8 mouse cellular contexts compared by ENCODE assay signal in the genomic region with DNA sequence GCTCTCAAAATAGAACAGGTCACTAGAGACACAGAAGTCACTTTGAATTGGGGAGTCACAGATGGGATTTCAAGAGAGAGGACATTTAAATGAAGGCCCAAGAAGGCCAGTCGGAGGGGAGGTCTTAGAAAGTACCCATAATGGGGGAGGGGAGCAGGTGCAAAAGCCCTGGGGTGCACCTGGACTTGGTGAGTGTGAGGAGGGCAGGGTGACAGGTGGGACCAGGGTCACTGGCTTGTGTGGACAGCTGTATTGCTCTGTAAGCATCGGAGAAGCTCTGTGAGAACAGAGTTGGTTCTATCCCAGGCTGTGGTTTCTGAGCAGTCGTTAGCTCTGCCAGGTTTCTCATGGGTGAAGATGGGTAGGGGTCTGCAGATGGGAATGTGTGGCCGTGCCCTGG. TPM values are rescaled to one million over a fixed set of nuclear protein-coding genes. Genes with fewer than 3 reads are reported as not detected.
DNase-seq lines count a peak whose midpoint lies in the region; ATAC-seq and TF ChIP-seq lines count a peak whose summit lies in the region.

No protein-coding gene starts in this region.

- no peak for ATAC-seq in heart, embryonic 16.5 days (replicated peaks; ENCODE audit: extremely low read depth, insufficient read depth, low FRiP score)
- ATAC-seq in hindbrain, embryonic 12.5 days (ENCODE audit: low FRiP score) = no peak
- ATAC-seq in midbrain, embryonic 13.5 days = no peak
- no peak for ATAC-seq in granulocyte monocyte progenitor cell, adult 5-6 weeks (replicated peaks; ENCODE audit: poor library complexity, severe bottlenecking)

- 76% methylated on average over 4 of the region's 4 CpGs for WGBS in heart, embryonic 16.5 days
- WGBS in hindbrain, embryonic 12.5 days = 83% methylated on average over 4 of the region's 4 CpGs
- WGBS in midbrain, embryonic 13.5 days = 69% methylated on average over 4 of the region's 4 CpGs

- H3K4me3 ChIP-seq in heart, embryonic 16.5 days (ENCODE audit: low read length) = no peak overlapping the region
- no peak overlapping the region for H3K4me3 ChIP-seq in cortical plate, adult 2 months (ENCODE audit: insufficient read depth, low read length)
- H3K4me3 ChIP-seq in hindbrain, embryonic 12.5 days = no peak overlapping the region
- H3K4me3 ChIP-seq in midbrain, embryonic 13.5 days (replicated peaks) = no peak overlapping the region

- no peaks in the 10 kb centered on the region for H3K27me3 ChIP-seq in heart, embryonic 16.5 days (ENCODE audit: control insufficient read depth, insufficient read depth, low read length)
- no peaks in the 10 kb centered on the region for H3K27me3 ChIP-seq in hindbrain, embryonic 12.5 days
- H3K27me3 ChIP-seq in midbrain, embryonic 13.5 days = no peaks in the 10 kb centered on the region

- no peak overlapping the region for H3K4me2 ChIP-seq in heart, embryonic 16.5 days (ENCODE audit: low read depth, low read length)
- no peak overlapping the region for H3K4me2 ChIP-seq in hindbrain, embryonic 12.5 days (replicated peaks)
- no peak overlapping the region for H3K4me2 ChIP-seq in midbrain, embryonic 13.5 days (replicated peaks)

- TF ChIP-seq CTCF in cortical plate, adult 2 months (IDR thresholded peaks at IDR 0.05; ENCODE audit: extremely low read depth, insufficient read depth, low read length) = no peak

- H3K36me3 ChIP-seq in heart, embryonic 16.5 days (ENCODE audit: control insufficient read depth, insufficient read depth) = no peaks in the 10 kb centered on the region
- H3K36me3 ChIP-seq in hindbrain, embryonic 12.5 days = no peaks in the 10 kb centered on the region
- no peaks in the 10 kb centered on the region for H3K36me3 ChIP-seq in midbrain, embryonic 13.5 days

- H3K9me3 ChIP-seq in heart, embryonic 16.5 days (replicated peaks; ENCODE audit: control insufficient read depth, low read length) = no peaks in the 10 kb centered on the region
- no peaks in the 10 kb centered on the region for H3K9me3 ChIP-seq in hindbrain, embryonic 12.5 days (replicated peaks)
- H3K9me3 ChIP-seq in midbrain, embryonic 13.5 days = no peaks in the 10 kb centered on the region

- peak overlapping the region; percentile 52 for H3K27ac ChIP-seq in heart, embryonic 16.5 days (ENCODE audit: low read length)
- 0 out of 2 replicates have a peak overlapping the region, but pooled peaks have one; percentile 57 for H3K27ac ChIP-seq in cortical plate, adult 2 months (ENCODE audit: insufficient read depth, low read length)
- peak overlapping the region; percentile 96 for H3K27ac ChIP-seq in hindbrain, embryonic 12.5 days
- peak overlapping the region; percentile 96 for H3K27ac ChIP-seq in midbrain, embryonic 13.5 days

- H3K4me1 ChIP-seq in heart, embryonic 16.5 days (ENCODE audit: control insufficient read depth, insufficient read depth, low read length) = peaks cover 43% of the 10 kb centered on the region
- peaks cover 5% of the 10 kb centered on the region for H3K4me1 ChIP-seq in cortical plate, adult 2 months (ENCODE audit: control insufficient read depth, insufficient read depth, low read length)
- peaks cover 54% of the 10 kb centered on the region for H3K4me1 ChIP-seq in hindbrain, embryonic 12.5 days
- peaks cover 51% of the 10 kb centered on the region for H3K4me1 ChIP-seq in midbrain, embryonic 13.5 days (replicated peaks)

- DNase-seq in heart, adult 11 months = no peak
- DNase-seq in cerebellum, adult 8-10 months = no peak
- DNase-seq in lung, postnatal 25 days (ENCODE audit: low spot score) = no peak

- H3K9ac ChIP-seq in heart, embryonic 16.5 days (ENCODE audit: low read length) = no peak overlapping the region
- no peak overlapping the region for H3K9ac ChIP-seq in hindbrain, embryonic 12.5 days
- peak overlapping the region; percentile 1; the same call in 1 of the 2 replicates for H3K9ac ChIP-seq in midbrain, embryonic 13.5 days (replicated peaks)

- TF ChIP-seq POLR2A in cortical plate, adult 2 months (IDR thresholded peaks at IDR 0.05; ENCODE audit: extremely low read depth, insufficient read depth, low read length) = no peak

RNA-seq across cellular contexts. Expression of gene Adgrg1, which starts 17.5 kb away (rescaled TPM):
- polyA plus RNA-seq in heart, embryonic 16.5 days (2015; fragmentation: Nextera tagmentation; extraction: Ambion mirVana) = 12.0 and 18.0 TPM in 2 replicates
- polyA plus RNA-seq in cortical plate, adult 2 months (2012; rRNA removed) = 63.4 and 63.8 TPM in 2 replicates
- polyA plus RNA-seq in hindbrain, embryonic 12.5 days (2016; fragmentation: Nextera tagmentation; extraction: Ambion mirVana) = 187 and 194 TPM in 2 replicates
- 189 and 212 TPM in 2 replicates for polyA plus RNA-seq in midbrain, embryonic 13.5 days (2015; fragmentation: Nextera tagmentation; extraction: Ambion mirVana)
- total RNA-seq in granulocyte monocyte progenitor cell, adult 5-6 weeks (2014; fragmentation: Nextera tagmentation) = 115 and 208 TPM in 2 replicates
- total RNA-seq in granulocyte monocyte progenitor cell, adult 5-6 weeks (2017) = 50.3 and 50.9 TPM in 2 replicates

RNA-seq across cellular contexts. Expression of gene Adgrg3, which starts 25.5 kb away (rescaled TPM):
- 4.9 and 5.2 TPM in 2 replicates for polyA plus RNA-seq in heart, embryonic 16.5 days (2015; fragmentation: Nextera tagmentation; extraction: Ambion mirVana)
- polyA plus RNA-seq in cortical plate, adult 2 months (2012; rRNA removed) = 0.30 and 0.40 TPM in 2 replicates
- polyA plus RNA-seq in hindbrain, embryonic 12.5 days (2016; fragmentation: Nextera tagmentation; extraction: Ambion mirVana) = 1.9 TPM in 2 replicates
- polyA plus RNA-seq in midbrain, embryonic 13.5 days (2015; fragmentation: Nextera tagmentation; extraction: Ambion mirVana) = 0.96 and 1.3 TPM in 2 replicates
- total RNA-seq in granulocyte monocyte progenitor cell, adult 5-6 weeks (2014; fragmentation: Nextera tagmentation) = 142 and 175 TPM in 2 replicates
- total RNA-seq in granulocyte monocyte progenitor cell, adult 5-6 weeks (2017) = 170 and 173 TPM in 2 replicates
